Mouse (Mus musculus): ENCODE data around the gene Gfod1.

DNA sequence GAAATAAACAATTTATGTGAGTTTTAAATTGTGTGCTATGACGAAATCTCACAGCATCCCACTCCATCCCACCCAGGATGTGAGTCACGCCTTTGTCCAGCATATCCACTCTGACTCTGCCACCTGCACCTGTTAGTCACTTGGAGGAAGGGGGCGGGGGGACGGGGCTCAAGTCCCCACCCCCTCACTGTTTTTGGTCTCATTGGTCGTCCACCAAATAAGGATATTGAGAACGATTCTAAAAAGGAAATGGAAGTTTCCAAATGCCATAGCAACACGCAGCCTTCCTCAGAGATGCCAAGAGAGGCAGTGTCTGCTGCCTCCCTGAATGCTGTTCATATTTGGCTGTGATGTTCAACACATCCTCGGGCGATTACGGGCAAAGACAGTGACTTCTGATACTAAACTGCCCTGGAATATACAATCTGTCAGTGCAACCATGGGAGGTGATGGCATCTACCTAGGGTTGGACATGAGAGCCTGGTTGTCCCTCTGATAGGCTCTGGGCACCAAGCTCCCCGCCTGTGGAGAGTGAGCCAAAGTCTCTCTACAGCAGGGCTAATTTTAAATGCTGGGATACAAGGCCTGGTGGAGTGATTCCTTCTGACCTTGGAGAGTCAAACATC, 41.7 kb downstream of the Gfod1 start:
- TF ChIP-seq EP300 (IDR thresholded peaks at IDR 0.05; ENCODE audit: low read length) (no peak), CTCF (conservative IDR thresholded peaks at IDR 0.05 in 1 of 2, IDR thresholded peaks at IDR 0.05 in 1 of 2; ENCODE audit: low read depth in 2 of 2, low read length in 2 of 2) (no peak), ETS1 (conservative IDR thresholded peaks at IDR 0.05; ENCODE audit: low read depth, low read length) (no peak), POLR2A (IDR thresholded peaks at IDR 0.05; ENCODE audit: low read depth, low read length) (no peak), CHD2 (IDR thresholded peaks at IDR 0.05; ENCODE audit: low read length) (no peak), SIN3A (IDR thresholded peaks at IDR 0.05; ENCODE audit: low read length) (no peak), MXI1 (IDR thresholded peaks at IDR 0.05; ENCODE audit: low read depth, low read length) (no peak), RAD21 (IDR thresholded peaks at IDR 0.05; ENCODE audit: low read depth, low read length) (no peak), ELF1 (IDR thresholded peaks at IDR 0.05; ENCODE audit: low read depth, low read length) (no peak), JUND (conservative IDR thresholded peaks at IDR 0.05; ENCODE audit: low read depth, low read length) (no peak), USF1 (IDR thresholded peaks at IDR 0.05; ENCODE audit: low read depth, low read length) (no peak), JUN (IDR thresholded peaks at IDR 0.05; ENCODE audit: insufficient read depth, low read depth, low read length) (no peak)
